Mouse (Mus musculus): Measurements from ENCODE around the gene Stx6.

- no peak for TF ChIP-seq CTCF (IDR thresholded peaks at IDR 0.05; ENCODE audit: low read depth)
- no peak for TF ChIP-seq EP300 (IDR thresholded peaks at IDR 0.05; ENCODE audit: low read depth)
Observed at GRCm38 (mm10) chr1:155158141-155158969, at the start of gene Stx6.

Data from heart, postnatal 0 days (tissue).